Mouse (Mus musculus) brain, embryonic 14.5 days (tissue): ENCODE measurements around the gene Tekt2. TPM values are rescaled to one million over a fixed set of nuclear protein-coding genes. Genes with fewer than 3 reads are reported as not detected.
A peak's percentile ranks its signal among the peaks of the same experiment; 100 is the strongest.

ENCODE experiments used
- DNase-seq: peaks from one replicate; pipeline ENCODE4 v3.0.0-alpha.2; 2011; ENCODE audit warnings: low read depth
- CTCF ChIP-seq: fragments of 200-500 bp; IDR thresholded peaks from 2 replicates; pipeline ENCODE4 v1.5.1; 2012; ENCODE audit warnings: inconsistent platforms, mild to moderate bottlenecking, moderate library complexity, borderline replicate concordance; ENCODE audit not compliant: insufficient read depth, insufficient read length; ENCODE audit errors: extremely low read depth
- POLR2A ChIP-seq: fragments of 200-500 bp; IDR thresholded peaks from 2 replicates; pipeline ENCODE4 v1.6.1; 2012; ENCODE audit warnings: mild to moderate bottlenecking, inconsistent platforms, borderline replicate concordance; ENCODE audit not compliant: poor library complexity, insufficient read depth, insufficient read length, severe bottlenecking; ENCODE audit errors: extremely low read depth
- polyA plus RNA-seq: library from polyadenylated mRNA; depleted of rRNA; stranded (reverse); fragments of >200 nt; gene quantifications from 2 replicates; pipeline ENCODE4 v1.2.3, GENCODE M21; 2012

The Tekt2 gene
- polyA plus RNA-seq, 1 experiment = 14.8 TPM

- peak; percentile 99 for DNase-seq
- peak; percentile 95 for TF ChIP-seq POLR2A
- peak; percentile 100 for TF ChIP-seq CTCF
Measured at GRCm38 (mm10) chr4:126321111-126321853, 4.2 kb downstream of the Tekt2 start, which contains the start of gene Adprhl2. TSS of gene Adprhl2 (minus strand) at chr4:126321703.

- TF ChIP-seq POLR2A (no peak), CTCF (no peak)
- DNase-seq = no peak
Measured at GRCm38 (mm10) chr4:126319806-126320205, 5.7 kb downstream of the Tekt2 start.

- DNase-seq = no peak
- no peak for TF ChIP-seq POLR2A
- TF ChIP-seq CTCF = no peak
Measured at GRCm38 (mm10) chr4:126316443-126317040, 8.9 kb downstream of the Tekt2 start.

- DNase-seq = no peak
- TF ChIP-seq CTCF (no peak), POLR2A (no peak)
Measured at GRCm38 (mm10) chr4:126315931-126316330, 9.6 kb downstream of the Tekt2 start.

GRCm38 (mm10) chr4:126314393-126314792 is 11.1 kb downstream of the Tekt2 start:
- DNase-seq = no peak
- no peak for TF ChIP-seq CTCF
- no peak for TF ChIP-seq POLR2A

GRCm38 (mm10) chr4:126313202-126313601 is 12.3 kb downstream of the Tekt2 start:
- no peak for DNase-seq
- no peak for TF ChIP-seq CTCF
- TF ChIP-seq POLR2A = no peak

- TF ChIP-seq POLR2A (no peak), CTCF (no peak)
- no peak for DNase-seq
Measured at GRCm38 (mm10) chr4:126311566-126312200, 13.8 kb downstream of the Tekt2 start.

- no peak for DNase-seq
- TF ChIP-seq POLR2A (no peak), CTCF (no peak)
Measured at GRCm38 (mm10) chr4:126310344-126310743, 15.1 kb downstream of the Tekt2 start.

- DNase-seq = peak; percentile 95
- peak; percentile 84 for TF ChIP-seq CTCF
- TF ChIP-seq POLR2A = no peak
Measured at GRCm38 (mm10) chr4:126309922-126310309, 15.6 kb downstream of the Tekt2 start.

GRCm38 (mm10) chr4:126309211-126309921 is 16.1 kb downstream of the Tekt2 start:
- DNase-seq = no peak
- peak; percentile 39; the same call in 1 of the 2 replicates for TF ChIP-seq CTCF
- no peak for TF ChIP-seq POLR2A

GRCm38 (mm10) chr4:126306827-126307226 is 18.7 kb downstream of the Tekt2 start:
- no peak for TF ChIP-seq POLR2A
- TF ChIP-seq CTCF = no peak
- no peak for DNase-seq

GRCm38 (mm10) chr4:126306058-126306457 is 19.4 kb downstream of the Tekt2 start:
- TF ChIP-seq POLR2A (no peak), CTCF (peak; percentile 24; the same call in 1 of the 2 replicates)

GRCm38 (mm10) chr4:126305428-126305827 is 20.1 kb downstream of the Tekt2 start:
- DNase-seq = no peak
- TF ChIP-seq POLR2A = no peak
- no peak for TF ChIP-seq CTCF

More at GRCm38 (mm10) chr4:126306058-126306457, 19.4 kb downstream of the Tekt2 start:
- no peak for DNase-seq
